Mouse (Mus musculus) midbrain, embryonic 15.5 days (tissue): ENCODE data around the gene Ndrg4. TPM values are rescaled to one million over a fixed set of nuclear protein-coding genes. Genes with fewer than 3 reads are reported as not detected.

Experiments
- ATAC-seq: fragments of 200-750 bp; cut with Nextera tagmentation; replicated peaks from 2 replicates; pipeline ENCODE4 v1.8.0; 2017; ENCODE audit warnings: moderate TSS enrichment
- H3K27ac ChIP-seq: fragments of 300-500 bp; sonication (generic); 2 replicates; pipeline ENCODE4 v1.5.1; 2015; ENCODE audit warnings: mild to moderate bottlenecking, inconsistent platforms
- H3K27me3 ChIP-seq: fragments of 300-500 bp; sonication (generic); replicated peaks from 2 replicates; pipeline ENCODE4 v1.6.1; 2015; ENCODE audit warnings: inconsistent platforms
- H3K36me3 ChIP-seq: fragments of 300-500 bp; sonication (generic); replicated peaks from 2 replicates; pipeline ENCODE4 v1.6.1; 2015; ENCODE audit warnings: inconsistent platforms
- H3K4me1 ChIP-seq: fragments of 300-500 bp; sonication (generic); 2 replicates; pipeline ENCODE4 v1.6.1; 2015; ENCODE audit warnings: inconsistent platforms
- H3K4me2 ChIP-seq: fragments of 300-500 bp; sonication (generic); 2 replicates; pipeline ENCODE4 v1.6.1; 2015; ENCODE audit warnings: inconsistent platforms, mild to moderate bottlenecking, moderate library complexity
- H3K4me3 ChIP-seq: fragments of 300-500 bp; sonication (generic); 2 replicates; pipeline ENCODE4 v1.5.1; 2015; ENCODE audit warnings: mild to moderate bottlenecking, inconsistent platforms
- H3K9ac ChIP-seq: fragments of 300-500 bp; sonication (generic); 2 replicates; pipeline ENCODE4 v1.6.1; 2015; ENCODE audit warnings: mild to moderate bottlenecking, inconsistent platforms
- H3K9me3 ChIP-seq: fragments of 300-500 bp; sonication (generic); 2 replicates; pipeline ENCODE4 v1.6.1; 2016; ENCODE audit warnings: inconsistent platforms
- WGBS: fragments of 180-500 bp; shearing (Covaris S2); methylation state at CpG from one replicate; pipeline ENCODE4 v1.1.7; 2015; ENCODE audit warnings: mixed read lengths; 5-methylcytosine and 5-hydroxymethylcytosine counted together
- polyA plus RNA-seq: library from polyadenylated mRNA; unstranded; fragments of >200 nt; fragmentation: Nextera tagmentation; extraction: Ambion mirVana; gene quantifications from 2 replicates; pipeline ENCODE4 v1.2.1, GENCODE M21; 2015

Gene Ndrg4
- 379 and 386 TPM in 2 replicates for polyA plus RNA-seq

DNA sequence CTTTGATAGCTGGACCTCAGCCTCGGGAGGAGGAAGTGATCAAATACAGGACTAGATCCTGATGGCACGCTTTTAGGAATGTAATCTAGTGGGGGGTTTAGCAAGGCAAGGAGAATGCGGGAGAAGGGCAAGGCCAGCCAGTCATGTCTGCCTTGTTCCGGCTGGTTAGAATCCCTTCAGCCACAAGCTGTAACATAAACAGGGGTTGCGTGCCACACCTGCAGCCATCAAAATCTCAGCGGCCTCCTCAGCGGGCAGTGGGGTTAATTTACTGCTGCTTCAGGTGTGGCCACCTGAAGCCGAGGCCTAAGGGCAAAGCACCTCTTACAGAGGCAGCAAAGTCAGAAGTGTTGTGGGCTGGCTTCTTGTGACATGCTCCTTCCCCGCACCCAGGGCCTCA, at the start of gene Ndrg4:
Ndrg4 (plus strand) TSS at position 350 of the 400 bp plus-strand sequence.
- no peaks in the 10 kb centered on the region for H3K36me3 ChIP-seq
- peak within 1 kb of the TSS; percentile 73 for H3K4me2 ChIP-seq
- H3K4me1 ChIP-seq, result peaks cover 25% of the 10 kb centered on the region
- H3K27me3 ChIP-seq, result 0 out of 2 replicates have a peak, but pooled peaks cover 6% of the 10 kb centered on the region
- no peaks in the 10 kb centered on the region for H3K9me3 ChIP-seq
- 47% methylated on average over 9 of the region's 9 CpGs for WGBS
- H3K27ac ChIP-seq, result peak within 1 kb of the TSS; percentile 63
- no peak for ATAC-seq
- peak within 1 kb of the TSS; percentile 70 for H3K4me3 ChIP-seq
- peak within 1 kb of the TSS; percentile 69 for H3K9ac ChIP-seq

DNA sequence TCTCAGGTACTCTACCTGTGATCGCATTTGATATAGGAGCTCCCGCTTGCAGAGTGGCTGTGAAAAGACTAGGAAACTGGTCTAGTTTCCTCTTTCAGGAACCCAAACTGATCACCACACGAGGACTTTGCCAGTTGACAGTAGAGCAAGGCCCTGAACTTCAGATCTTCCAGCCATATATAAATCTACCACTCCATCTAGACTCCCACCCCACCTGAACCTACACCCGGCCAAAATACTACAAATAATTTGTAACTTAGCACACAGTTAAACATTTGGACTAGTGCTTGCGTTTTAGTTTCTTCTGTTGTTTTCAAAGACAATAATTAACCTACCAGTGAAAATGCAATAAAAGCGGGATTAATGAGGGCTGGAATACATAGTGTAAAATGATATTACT, 43.9 kb upstream of the Ndrg4 start:
- peak overlapping the region; percentile 87 for H3K4me3 ChIP-seq
- 79% methylated on average over 6 of the region's 6 CpGs for WGBS
- H3K27me3 ChIP-seq, result 0 out of 2 replicates have a peak, but pooled peaks cover 2% of the 10 kb centered on the region
- ATAC-seq, result peak; percentile 48
- no peaks in the 10 kb centered on the region for H3K9me3 ChIP-seq
- no peak overlapping the region for H3K9ac ChIP-seq
- no peaks in the 10 kb centered on the region for H3K36me3 ChIP-seq
- no peak overlapping the region; the same call in 1 of the 2 replicates for H3K27ac ChIP-seq
- peak overlapping the region; percentile 94 for H3K4me2 ChIP-seq
- peaks cover 12% of the 10 kb centered on the region for H3K4me1 ChIP-seq

DNA sequence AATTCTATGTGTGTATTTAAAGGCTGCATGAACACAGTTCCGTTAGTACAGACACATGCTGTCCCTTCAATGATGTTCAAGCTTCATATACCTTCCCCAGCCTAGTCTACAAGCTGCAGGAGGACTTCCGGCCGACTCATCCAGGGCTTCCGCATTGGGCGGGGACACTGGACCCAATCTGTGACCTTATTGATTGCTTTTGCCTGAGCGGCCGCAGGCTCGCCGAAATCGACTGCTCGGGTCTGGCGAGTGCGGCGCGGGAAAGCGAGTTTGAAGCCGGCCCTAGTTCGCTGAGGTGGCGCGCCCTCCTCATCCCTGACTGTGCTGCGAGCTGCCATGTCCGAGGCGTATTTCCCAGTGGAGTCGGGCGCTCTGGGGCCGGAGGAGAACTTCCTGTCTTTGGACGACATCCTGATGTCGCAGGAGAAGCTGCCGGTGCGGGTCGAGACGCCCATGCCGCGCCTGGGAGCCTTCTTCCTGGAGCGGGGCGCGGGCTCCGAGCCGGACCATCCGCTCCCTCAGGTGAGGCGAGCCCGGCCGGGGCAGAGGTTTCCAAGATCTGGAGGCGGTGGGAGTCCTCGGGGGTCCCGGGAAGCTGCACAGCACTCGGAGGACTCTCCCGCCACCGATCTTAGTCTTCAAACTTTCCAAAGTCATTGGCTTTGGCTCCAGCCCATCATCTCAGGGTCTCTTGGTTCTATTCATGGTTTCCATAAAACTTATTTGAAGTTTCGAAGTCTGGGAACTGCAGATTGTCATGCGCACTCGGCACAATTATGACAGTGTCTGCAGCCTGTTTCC, 43.3 kb upstream of the Ndrg4 start, which contains the start of gene Gins3:
Gins3 (plus strand) TSS at position 192 of the 801 bp plus-strand sequence.
- peak within 1 kb of the TSS; percentile 94 for H3K4me2 ChIP-seq
- H3K9me3 ChIP-seq, result no peaks in the 10 kb centered on the region
- H3K4me3 ChIP-seq, result peak within 1 kb of the TSS; percentile 87
- no peaks in the 10 kb centered on the region for H3K36me3 ChIP-seq
- H3K27ac ChIP-seq, result no peak within 1 kb of the TSS; the same call in 1 of the 2 replicates
- peaks cover 12% of the 10 kb centered on the region for H3K4me1 ChIP-seq
- 0 out of 2 replicates have a peak, but pooled peaks cover 2% of the 10 kb centered on the region for H3K27me3 ChIP-seq
- peak; percentile 97 for ATAC-seq
- under 1% methylated on average over 52 of the region's 52 CpGs for WGBS
- peak within 1 kb of the TSS; percentile 48 for H3K9ac ChIP-seq

DNA sequence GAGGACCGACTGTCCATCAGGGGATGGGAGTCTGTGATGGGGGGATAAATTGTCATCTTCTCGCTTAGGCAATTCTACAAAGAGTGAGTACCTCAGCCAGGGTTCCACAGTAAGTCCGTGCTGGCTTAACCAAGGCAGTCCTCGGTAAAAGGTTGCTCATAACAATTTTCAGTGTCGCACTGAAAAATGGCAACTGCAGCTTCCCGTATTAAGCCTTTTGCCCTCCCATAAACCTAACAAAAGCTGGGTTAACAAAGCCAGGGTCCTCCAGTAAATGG, 42.8 kb upstream of the Ndrg4 start:
- peak overlapping the region; percentile 94 for H3K4me2 ChIP-seq
- H3K4me1 ChIP-seq, result peaks cover 12% of the 10 kb centered on the region
- no peaks in the 10 kb centered on the region for H3K9me3 ChIP-seq
- WGBS, result 3% methylated on average over 6 of the region's 6 CpGs
- no peak; the same call in 1 of the 2 replicates for ATAC-seq
- peak overlapping the region; percentile 48 for H3K9ac ChIP-seq
- H3K36me3 ChIP-seq, result no peaks in the 10 kb centered on the region
- H3K27me3 ChIP-seq, result 0 out of 2 replicates have a peak, but pooled peaks cover 1% of the 10 kb centered on the region
- H3K4me3 ChIP-seq, result peak overlapping the region; percentile 87
- H3K27ac ChIP-seq, result no peak overlapping the region

DNA sequence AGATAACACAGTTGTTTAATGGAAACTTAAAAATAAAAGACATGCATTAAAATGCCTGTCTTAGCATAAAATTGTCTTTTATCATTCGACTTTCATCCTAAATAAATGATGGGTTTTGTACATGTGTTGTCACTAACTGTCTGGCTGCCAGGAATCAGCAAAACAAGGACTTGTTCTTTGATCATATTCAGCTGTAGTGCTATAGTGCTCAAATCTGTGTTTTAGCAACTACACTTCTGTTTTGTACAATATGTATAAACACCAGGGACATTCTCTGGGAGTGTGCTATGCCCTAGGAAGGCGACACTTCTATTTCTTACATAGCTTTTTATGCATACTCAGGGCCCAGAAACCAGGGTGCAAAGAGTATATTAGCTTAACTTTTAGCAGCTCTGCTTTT, 31.8 kb upstream of the Ndrg4 start:
- H3K4me2 ChIP-seq, result no peak overlapping the region
- ATAC-seq, result no peak
- no peak overlapping the region for H3K4me3 ChIP-seq
- no peaks in the 10 kb centered on the region for H3K4me1 ChIP-seq
- no peaks in the 10 kb centered on the region for H3K36me3 ChIP-seq
- H3K27ac ChIP-seq, result no peak overlapping the region
- no peak overlapping the region for H3K9ac ChIP-seq
- WGBS, result 90% methylated on average over 2 of the region's 2 CpGs
- H3K9me3 ChIP-seq, result no peaks in the 10 kb centered on the region
- H3K27me3 ChIP-seq, result no peaks in the 10 kb centered on the region

DNA sequence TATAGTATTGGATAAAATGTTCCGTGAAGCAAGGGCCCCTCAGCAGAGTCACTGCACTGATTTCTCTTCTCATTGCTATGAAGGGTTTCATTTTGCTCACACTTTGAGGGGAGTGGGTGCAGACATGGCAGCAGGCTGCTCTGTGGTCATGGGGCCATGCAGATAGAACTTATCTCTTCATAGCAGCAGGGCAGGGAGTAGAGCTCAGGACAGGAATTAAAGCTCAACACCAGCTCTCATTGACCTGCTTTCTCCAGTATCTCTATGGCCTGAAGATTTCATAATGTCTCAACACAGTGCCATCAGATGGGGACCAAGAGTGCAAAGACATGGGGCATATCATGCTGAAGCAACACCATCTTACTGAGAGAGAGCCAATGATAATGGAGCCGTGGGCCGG, 28.5 kb upstream of the Ndrg4 start:
- H3K4me3 ChIP-seq, result no peak overlapping the region
- H3K36me3 ChIP-seq, result no peaks in the 10 kb centered on the region
- no peak for ATAC-seq
- no peaks in the 10 kb centered on the region for H3K9me3 ChIP-seq
- WGBS, result 77% methylated on average over 3 of the region's 3 CpGs
- no peaks in the 10 kb centered on the region for H3K4me1 ChIP-seq
- no peak overlapping the region for H3K4me2 ChIP-seq
- H3K27me3 ChIP-seq, result no peaks in the 10 kb centered on the region
- no peak overlapping the region for H3K9ac ChIP-seq
- no peak overlapping the region for H3K27ac ChIP-seq

DNA sequence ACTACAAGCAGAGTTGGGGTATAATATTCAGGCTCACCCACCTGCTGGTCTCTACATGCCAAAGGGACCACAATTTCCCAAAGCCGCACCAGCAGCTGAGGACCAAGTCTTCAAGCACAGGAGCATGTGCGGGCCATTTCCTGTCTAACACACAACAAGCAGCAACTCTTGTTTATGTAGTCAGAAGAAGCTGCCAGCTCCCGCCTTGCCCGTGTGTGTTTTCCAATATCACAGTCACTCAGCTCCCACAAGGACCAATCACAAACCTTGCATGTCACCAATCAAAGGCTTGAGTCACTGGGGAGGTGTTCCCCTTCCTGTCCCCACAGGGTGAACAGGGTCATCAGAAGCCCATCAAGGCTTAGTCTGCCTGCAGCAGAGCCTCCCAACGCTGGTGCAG, 23.4 kb upstream of the Ndrg4 start:
- Histone ChIP-seq H3K36me3 (no peaks in the 10 kb centered on the region), H3K9ac (no peak overlapping the region), H3K4me2 (no peak overlapping the region), H3K4me3 (no peak overlapping the region), H3K27ac (no peak overlapping the region), H3K27me3 (no peaks in the 10 kb centered on the region), H3K9me3 (no peaks in the 10 kb centered on the region), H3K4me1 (no peaks in the 10 kb centered on the region)
- WGBS, result 87% methylated on average over 5 of the region's 5 CpGs
- ATAC-seq, result no peak

DNA sequence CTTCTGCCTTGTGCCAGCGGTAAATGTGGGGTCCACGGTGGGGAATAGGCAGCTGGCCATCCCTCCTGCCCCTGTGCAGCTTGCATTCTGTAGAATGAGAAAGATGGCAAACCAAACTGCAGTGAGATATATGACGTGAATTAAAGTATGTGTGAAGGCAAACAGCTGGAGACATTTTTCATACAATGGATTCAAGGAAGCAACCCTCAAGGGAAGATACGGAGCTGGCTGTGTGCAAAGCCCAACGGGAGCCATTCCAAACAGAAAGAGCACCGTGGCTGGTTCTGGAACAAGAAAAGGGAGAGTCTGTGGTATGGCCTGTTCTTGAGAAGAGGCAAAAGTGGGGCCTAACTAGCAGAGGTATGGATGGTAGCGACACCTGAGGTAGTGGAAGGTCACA, 20.9 kb upstream of the Ndrg4 start:
- WGBS, result 83% methylated on average over 7 of the region's 7 CpGs
- H3K9ac ChIP-seq, result no peak overlapping the region
- no peak overlapping the region for H3K4me3 ChIP-seq
- H3K36me3 ChIP-seq, result no peaks in the 10 kb centered on the region
- no peaks in the 10 kb centered on the region for H3K4me1 ChIP-seq
- H3K27me3 ChIP-seq, result no peaks in the 10 kb centered on the region
- H3K4me2 ChIP-seq, result no peak overlapping the region
- H3K9me3 ChIP-seq, result no peaks in the 10 kb centered on the region
- no peak for ATAC-seq
- H3K27ac ChIP-seq, result no peak overlapping the region

DNA sequence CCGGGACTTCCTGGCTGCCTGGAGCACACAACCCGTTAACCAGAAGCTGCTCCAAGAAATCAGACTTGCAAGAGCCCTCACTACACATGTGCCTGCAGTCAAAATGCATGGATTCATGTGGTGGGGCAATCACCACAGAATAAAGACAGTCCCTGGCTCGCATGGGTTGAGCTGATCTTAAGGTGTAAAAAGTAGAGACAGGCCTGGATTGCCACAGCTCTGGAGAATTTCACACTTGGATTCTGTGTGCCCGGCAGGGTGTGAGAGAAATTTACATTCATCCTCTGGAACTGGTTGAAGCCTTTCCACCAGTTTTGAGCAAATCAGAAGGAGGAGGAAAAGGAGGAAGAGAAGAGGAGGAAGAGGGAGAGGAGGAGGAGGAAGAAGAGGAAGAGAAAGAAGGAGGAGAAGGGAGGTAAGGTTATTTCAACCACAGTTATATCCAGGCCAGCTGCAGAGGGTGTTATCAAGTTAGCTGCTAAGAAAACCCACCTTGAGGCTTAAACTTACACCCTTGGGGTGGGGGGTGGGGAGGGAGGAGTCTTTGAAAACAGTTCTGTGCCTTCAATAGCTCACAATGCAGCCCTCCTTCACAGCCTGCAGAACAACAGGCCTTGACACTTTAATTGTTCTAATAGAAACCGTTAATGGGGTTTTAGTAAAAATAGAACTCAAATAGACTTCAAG, 20.3 kb upstream of the Ndrg4 start:
- no peaks in the 10 kb centered on the region for H3K9me3 ChIP-seq
- no peaks in the 10 kb centered on the region for H3K27me3 ChIP-seq
- no peak overlapping the region for H3K4me2 ChIP-seq
- no peak overlapping the region for H3K27ac ChIP-seq
- H3K4me3 ChIP-seq, result no peak overlapping the region
- no peaks in the 10 kb centered on the region for H3K4me1 ChIP-seq
- ATAC-seq, result no peak
- no peaks in the 10 kb centered on the region for H3K36me3 ChIP-seq
- 62% methylated on average over 5 of the region's 5 CpGs for WGBS
- no peak overlapping the region for H3K9ac ChIP-seq

DNA sequence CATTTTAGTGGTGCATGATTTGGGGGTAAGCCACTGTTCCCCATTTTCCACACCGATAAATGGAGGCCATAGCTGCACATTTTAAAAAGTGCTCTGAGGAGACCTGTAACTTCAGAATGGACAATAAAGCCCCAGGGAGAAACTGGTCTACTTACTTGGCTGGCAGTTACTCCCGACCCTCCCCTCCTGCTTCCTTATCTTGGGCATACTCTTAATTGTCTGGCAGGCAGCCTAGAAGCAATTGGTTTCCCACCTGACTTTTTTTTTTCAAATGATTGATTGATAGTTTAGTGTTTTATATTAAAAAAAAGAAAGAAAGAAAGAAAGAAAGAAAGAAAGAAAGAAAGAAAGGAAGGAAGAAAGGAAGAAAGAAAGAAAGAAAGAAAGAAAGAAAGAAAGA, 19.3 kb upstream of the Ndrg4 start:
- Histone ChIP-seq H3K4me1 (no peaks in the 10 kb centered on the region), H3K9ac (no peak overlapping the region), H3K27me3 (no peaks in the 10 kb centered on the region), H3K4me3 (no peak overlapping the region), H3K27ac (no peak overlapping the region), H3K36me3 (no peaks in the 10 kb centered on the region), H3K4me2 (no peak overlapping the region), H3K9me3 (no peaks in the 10 kb centered on the region)
- WGBS, result 63% methylated on average over 2 of the region's 2 CpGs
- ATAC-seq, result no peak

DNA sequence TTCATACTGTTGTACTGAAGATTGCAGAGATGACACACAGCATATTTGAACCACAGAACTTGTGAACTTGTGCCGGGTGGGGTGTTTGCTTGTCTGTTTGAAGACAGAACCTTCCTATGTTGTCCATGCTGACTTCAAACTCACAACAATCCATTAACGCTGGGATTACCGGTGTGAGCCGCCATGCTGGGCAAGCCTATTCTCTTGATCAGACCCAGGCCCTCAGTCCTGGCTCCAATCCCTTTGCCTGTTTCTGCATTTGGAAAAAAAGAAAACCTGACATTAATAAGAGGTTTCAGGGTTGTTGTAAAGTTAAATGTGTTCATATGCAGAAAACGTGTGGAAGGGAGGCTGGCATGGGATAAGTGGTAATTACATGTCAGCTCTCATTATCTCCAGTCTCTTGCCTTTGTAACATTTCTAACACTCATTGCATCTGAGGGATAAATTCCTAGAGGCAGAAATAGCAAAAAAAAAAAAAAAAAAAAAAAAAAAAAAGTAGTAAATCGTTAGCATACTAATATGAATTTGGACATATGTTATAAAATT, 16.4 kb upstream of the Ndrg4 start:
- no peak for ATAC-seq
- no peak overlapping the region for H3K9ac ChIP-seq
- H3K4me1 ChIP-seq, result no peaks in the 10 kb centered on the region
- no peak overlapping the region for H3K4me3 ChIP-seq
- no peaks in the 10 kb centered on the region for H3K27me3 ChIP-seq
- H3K27ac ChIP-seq, result no peak overlapping the region
- 67% methylated on average over 6 of the region's 6 CpGs for WGBS
- no peaks in the 10 kb centered on the region for H3K36me3 ChIP-seq
- no peaks in the 10 kb centered on the region for H3K9me3 ChIP-seq
- H3K4me2 ChIP-seq, result no peak overlapping the region

DNA sequence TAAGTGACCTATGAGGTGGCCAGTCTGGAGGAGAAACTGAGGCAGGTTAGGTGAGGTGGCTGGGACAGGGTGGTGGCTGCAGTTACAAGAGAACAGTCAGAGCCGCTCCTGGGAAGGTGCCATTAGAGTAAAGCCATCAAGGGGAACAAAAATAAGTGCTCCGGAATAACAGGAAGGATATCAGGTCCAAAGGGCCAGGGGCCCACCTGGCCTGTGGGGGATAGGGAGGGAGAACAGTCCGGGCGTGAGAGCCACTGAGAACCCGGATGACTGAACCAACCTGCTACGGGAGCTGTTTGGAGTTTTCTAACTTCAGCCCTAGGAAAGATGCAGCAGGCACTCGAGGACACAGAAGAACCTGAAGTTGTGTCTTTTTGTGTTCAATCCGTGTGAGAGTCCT, 15.7 kb upstream of the Ndrg4 start:
- H3K4me2 ChIP-seq, result no peak overlapping the region
- ATAC-seq, result no peak
- H3K36me3 ChIP-seq, result no peaks in the 10 kb centered on the region
- no peak overlapping the region for H3K9ac ChIP-seq
- WGBS, result 83% methylated on average over 8 of the region's 8 CpGs
- H3K27ac ChIP-seq, result no peak overlapping the region
- no peaks in the 10 kb centered on the region for H3K27me3 ChIP-seq
- no peak overlapping the region for H3K4me3 ChIP-seq
- H3K4me1 ChIP-seq, result no peaks in the 10 kb centered on the region
- H3K9me3 ChIP-seq, result no peaks in the 10 kb centered on the region
